Mouse (Mus musculus) CD4-positive, CD25-positive, alpha-beta regulatory T cell, adult 4 months (primary cell): ENCODE data around the gene Rasgef1b. TPM values are rescaled to one million over a fixed set of nuclear protein-coding genes. Genes with fewer than 3 reads are reported as not detected.

Source experiments
- ATAC-seq: one replicate; pipeline ENCODE4 v1.8.0; 2017
- polyA plus RNA-seq, 2 experiments: library from polyadenylated mRNA; unstranded; fragments of 100-300 nt; shearing (Covaris generic); gene quantifications; one replicate each; pipeline ENCODE4 v1.2.1; 2017

Gene Rasgef1b
- polyA plus RNA-seq, 2 experiments from 2014 or later = 1.5 to 4.1 TPM

- no peak for ATAC-seq
These were observed 27.1 kb downstream of the Rasgef1b start for GRCm38 (mm10) chr5:99701811-99702210.

- ATAC-seq = no peak
These were observed 34.0 kb downstream of the Rasgef1b start for GRCm38 (mm10) chr5:99694712-99695360.

GRCm38 (mm10) chr5:99689909-99690308, 39.0 kb downstream of the Rasgef1b start:
- ATAC-seq = no peak

- no peak for ATAC-seq
These were observed 41.0 kb downstream of the Rasgef1b start for GRCm38 (mm10) chr5:99687894-99688293.

- no peak for ATAC-seq
These were observed 44.8 kb downstream of the Rasgef1b start for GRCm38 (mm10) chr5:99684023-99684422.

GRCm38 (mm10) chr5:99669971-99670571, 58.8 kb downstream of the Rasgef1b start:
- ATAC-seq = no peak

- ATAC-seq = no peak
These were observed 72.8 kb downstream of the Rasgef1b start for GRCm38 (mm10) chr5:99656024-99656423.

GRCm38 (mm10) chr5:99652931-99653330, 75.9 kb downstream of the Rasgef1b start:
- ATAC-seq = no peak

- ATAC-seq = no peak
These were observed 87.5 kb downstream of the Rasgef1b start for GRCm38 (mm10) chr5:99641407-99641806.

GRCm38 (mm10) chr5:99636575-99636974, 92.3 kb downstream of the Rasgef1b start:
- no peak for ATAC-seq

GRCm38 (mm10) chr5:99634010-99634541, 94.8 kb downstream of the Rasgef1b start:
- no peak for ATAC-seq

- no peak for ATAC-seq
These were observed 95.3 kb downstream of the Rasgef1b start for GRCm38 (mm10) chr5:99633548-99633947.

GRCm38 (mm10) chr5:99632649-99633310, 96.1 kb downstream of the Rasgef1b start:
- ATAC-seq = no peak

GRCm38 (mm10) chr5:99630087-99630486, 98.8 kb downstream of the Rasgef1b start:
- no peak for ATAC-seq

- no peak for ATAC-seq
These were observed 103.3 kb downstream of the Rasgef1b start for GRCm38 (mm10) chr5:99625603-99626002.

- no peak for ATAC-seq
These were observed 108.1 kb downstream of the Rasgef1b start for GRCm38 (mm10) chr5:99620771-99621170.

- ATAC-seq = no peak
These were observed 111.5 kb downstream of the Rasgef1b start for GRCm38 (mm10) chr5:99617271-99617800.

- no peak for ATAC-seq
These were observed 115.3 kb downstream of the Rasgef1b start for GRCm38 (mm10) chr5:99613321-99614118.

- ATAC-seq = no peak
These were observed 121.3 kb downstream of the Rasgef1b start for GRCm38 (mm10) chr5:99607602-99608001.

- no peak for ATAC-seq
These were observed 122.6 kb downstream of the Rasgef1b start for GRCm38 (mm10) chr5:99606164-99606858.

- no peak for ATAC-seq
These were observed 126.4 kb downstream of the Rasgef1b start for GRCm38 (mm10) chr5:99602244-99603023.
